Mouse (Mus musculus): Measurements from ENCODE around the gene 4930402H24Rik.

DNA sequence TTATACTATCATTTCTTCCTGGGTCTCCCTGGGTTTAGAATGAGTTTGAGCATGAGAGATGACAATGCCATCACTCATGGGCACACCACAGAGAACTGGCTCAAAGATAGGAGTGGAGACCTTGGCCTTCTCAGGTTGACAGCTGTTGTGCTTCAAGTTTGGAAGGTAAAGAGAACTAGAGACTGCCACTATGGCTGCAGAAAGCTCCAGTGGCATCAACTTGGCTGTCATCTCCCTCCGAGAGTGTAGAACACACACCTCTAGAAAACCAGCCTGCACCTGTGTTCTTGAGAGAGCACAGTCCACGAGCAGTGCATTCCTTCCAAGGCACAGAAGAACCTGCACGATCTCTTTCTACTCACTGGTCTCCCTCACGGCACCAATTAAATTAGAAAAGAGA, 76.7 kb downstream of the 4930402H24Rik start:
- TF ChIP-seq POLR2A (IDR thresholded peaks at IDR 0.05; ENCODE audit: borderline replicate concordance, extremely low read depth, insufficient read depth, insufficient read length, poor library complexity, severe bottlenecking) (no peak), CTCF (IDR thresholded peaks at IDR 0.05; ENCODE audit: borderline replicate concordance, extremely low read depth, insufficient read depth, insufficient read length) (no peak)
